In genomic region chr16:92827663-92828307, GRCm38 (mm10) we compare ENCODE assay signal across 7 mouse cellular contexts. TPM values are rescaled to one million over a fixed set of nuclear protein-coding genes. Genes with fewer than 3 reads are reported as not detected.
DNase-seq lines count a peak whose midpoint lies in the region; TF ChIP-seq lines count a peak whose summit lies in the region.

No protein-coding gene starts in this region.

- H3K79me2 ChIP-seq in MEL (ENCODE audit: control insufficient read depth, insufficient read depth, low read length, poor library complexity) (peaks cover 29% of the 10 kb centered on the region), myocyte (ENCODE audit: control insufficient read depth, insufficient read depth) (peaks cover 29% of the 10 kb centered on the region)

- TF ChIP-seq CTCF in MEL (IDR thresholded peaks at IDR 0.05 in 2 of 3, conservative IDR thresholded peaks at IDR 0.05 in 1 of 3; ENCODE audit: control insufficient read depth in 1 of 3, insufficient read depth in 1 of 3, low read depth in 2 of 3, low read length in 3 of 3, poor library complexity in 1 of 3, severe bottlenecking in 1 of 3), result peak; percentile 4 to 47 (median 40); a peak in 4 of 6 replicates

- peak; percentile 16 for TF ChIP-seq RAD21 in MEL (IDR thresholded peaks at IDR 0.05; ENCODE audit: low read depth, low read length)

- peak; percentile 70 to 76 for DNase-seq in kidney, postnatal 4 days
- DNase-seq in kidney, adult 11 months, result no peak
- no peak for DNase-seq in MEL (ENCODE audit: low read depth, low spot score)
- DNase-seq in adrenal gland, postnatal 25 days, result peak; percentile 44
- DNase-seq in frontal cortex, postnatal 36 days (ENCODE audit: low spot score in 2 of 2), result no peak
- no peak for DNase-seq in layer of hippocampus, adult 18-20 months (ENCODE audit: low spot score in 2 of 2)

- H3K9me3 ChIP-seq in MEL (replicated peaks; ENCODE audit: insufficient read depth, low read length), result no peaks in the 10 kb centered on the region

- no peak for TF ChIP-seq POLR2A in MEL (IDR thresholded peaks at IDR 0.05; ENCODE audit: control insufficient read depth in 1 of 2, insufficient read depth in 1 of 2, low read depth in 1 of 2, low read length in 2 of 2, poor library complexity in 1 of 2)
- TF ChIP-seq POLR2A in myocyte (IDR thresholded peaks at IDR 0.05; ENCODE audit: insufficient read length, low read depth), result no peak

- no peak overlapping the region for H3ac ChIP-seq in myocyte (ENCODE audit: control insufficient read depth, insufficient read length)

- H3K36me3 ChIP-seq in MEL (ENCODE audit: control insufficient read depth in 1 of 2, insufficient read depth in 2 of 2, low read length in 2 of 2), result peaks cover 0 to 11% of the 10 kb centered on the region in 2 experiments; a peak in 2 of 4 replicates
- no peaks in the 10 kb centered on the region for H3K36me3 ChIP-seq in myocyte (ENCODE audit: control insufficient read depth, insufficient read depth)

- peak overlapping the region; percentile 85 for H3K4me2 ChIP-seq in myocyte (ENCODE audit: low read depth)

- peaks cover 0 to 16% of the 10 kb centered on the region in 2 experiments; a peak in 3 of 4 replicates for H3K4me1 ChIP-seq in MEL (ENCODE audit: control insufficient read depth in 1 of 2, insufficient read depth in 2 of 2, low read length in 2 of 2)

- no peaks in the 10 kb centered on the region for H3K27me3 ChIP-seq in MEL (ENCODE audit: control insufficient read depth in 1 of 2, insufficient read depth in 2 of 2, low read length in 2 of 2)
- H3K27me3 ChIP-seq in myocyte (ENCODE audit: control insufficient read depth, insufficient read depth, insufficient read length), result no peaks in the 10 kb centered on the region

- H3K9ac ChIP-seq in MEL (ENCODE audit: control insufficient read depth, low read depth, low read length, poor library complexity, severe bottlenecking), result no peak overlapping the region

- no peak overlapping the region for H3K27ac ChIP-seq in MEL (ENCODE audit: control insufficient read depth, low read depth, low read length)

- H3K4me3 ChIP-seq in MEL (ENCODE audit: control insufficient read depth in 1 of 2, insufficient read depth in 1 of 2, low read depth in 2 of 2, low read length in 2 of 2), result no peak overlapping the region
- H3K4me3 ChIP-seq in myocyte, result no peak overlapping the region

- no peak for TF ChIP-seq EP300 in MEL (IDR thresholded peaks at IDR 0.05; ENCODE audit: low read depth in 1 of 2, low read length in 2 of 2)

TF ChIP-seq in MEL, 35 proteins besides CTCF, POLR2A, EP300 and RAD21:
- TF ChIP-seq CHD2 (IDR thresholded peaks at IDR 0.05; ENCODE audit: low read length) (no peak), SMC3 (IDR thresholded peaks at IDR 0.05; ENCODE audit: low read depth, low read length) (peak; percentile 49), ZC3H11A (IDR thresholded peaks at IDR 0.05; ENCODE audit: low read depth, low read length) (0 out of 2 replicates have a peak, but pooled peaks have one; percentile 20), MYB (IDR thresholded peaks at IDR 0.05; ENCODE audit: low read depth, low read length) (no peak)

TF ChIP-seq in myocyte, 11 proteins besides CTCF, POLR2A, EP300 and RAD21:
- TF ChIP-seq MYOG (IDR thresholded peaks at IDR 0.05; ENCODE audit: control insufficient read depth in 1 of 3, insufficient read depth in 1 of 3, insufficient read length in 2 of 3, low read depth in 2 of 3), result peak in 2 of 3 experiments; percentile 43 to 71
- no peak for TF ChIP-seq SRF (IDR thresholded peaks at IDR 0.05; ENCODE audit: control insufficient read depth, insufficient read length, low read depth)
- no peak for TF ChIP-seq MAX (IDR thresholded peaks at IDR 0.05; ENCODE audit: low read depth)
- no peak for TF ChIP-seq TCF3 (IDR thresholded peaks at IDR 0.05; ENCODE audit: insufficient read length, low read depth)
- peak; percentile 52 to 83 (median 72) for TF ChIP-seq MYOD1 (IDR thresholded peaks at IDR 0.05; ENCODE audit: control insufficient read depth in 1 of 3, insufficient read length in 2 of 3, low read depth in 2 of 3)
- no peak for TF ChIP-seq USF1 (IDR thresholded peaks at IDR 0.05; ENCODE audit: low read depth)
- TF ChIP-seq E2F4 (IDR thresholded peaks at IDR 0.05; ENCODE audit: insufficient read depth), result no peak
- peak; percentile 79 for TF ChIP-seq TCF12 (IDR thresholded peaks at IDR 0.05; ENCODE audit: insufficient read depth, poor library complexity, severe bottlenecking)

RNA-seq across cellular contexts. Expression of gene Runx1, which starts 1.8 kb away (rescaled TPM):
- total RNA-seq in MEL (2012; rRNA removed), result 14.3 and 17.1 TPM in 2 replicates
- polyA plus RNA-seq in MEL (2012; ENCODE audit: insufficient read depth in 1 of 2, insufficient read length in 2 of 2, low read depth in 1 of 2, low replicate concordance in 2 of 2, missing spikeins in 1 of 2) (10 to 100 TPM in 1 of 2 experiments, not detected in 1; 23.5 TPM), myocyte (2012; fragmentation: generic; extraction: Trizol) (38.8 TPM)
- total RNA-seq in adrenal gland, postnatal 25 days (2021), result 3.7 and 5.6 TPM in 2 replicates
- total RNA-seq in layer of hippocampus, adult 18-20 months (2021), result 1 to 10 TPM; 1.3 to 2.1 TPM

Comparison
In these comparisons a context has a peak if more than half of its experiments do, and no peak if none do; other contexts are left out.
1. DNase-seq: peak in kidney, postnatal 4 days (2 of 2) and adrenal gland, postnatal 25 days (single experiment); none in kidney, adult 11 months (single experiment), MEL (single experiment), frontal cortex, postnatal 36 days (0 of 2) and layer of hippocampus, adult 18-20 months (0 of 2).